Mouse (Mus musculus): ENCODE measurements around the gene Tarbp2.

Tarbp2 gene

DNA sequence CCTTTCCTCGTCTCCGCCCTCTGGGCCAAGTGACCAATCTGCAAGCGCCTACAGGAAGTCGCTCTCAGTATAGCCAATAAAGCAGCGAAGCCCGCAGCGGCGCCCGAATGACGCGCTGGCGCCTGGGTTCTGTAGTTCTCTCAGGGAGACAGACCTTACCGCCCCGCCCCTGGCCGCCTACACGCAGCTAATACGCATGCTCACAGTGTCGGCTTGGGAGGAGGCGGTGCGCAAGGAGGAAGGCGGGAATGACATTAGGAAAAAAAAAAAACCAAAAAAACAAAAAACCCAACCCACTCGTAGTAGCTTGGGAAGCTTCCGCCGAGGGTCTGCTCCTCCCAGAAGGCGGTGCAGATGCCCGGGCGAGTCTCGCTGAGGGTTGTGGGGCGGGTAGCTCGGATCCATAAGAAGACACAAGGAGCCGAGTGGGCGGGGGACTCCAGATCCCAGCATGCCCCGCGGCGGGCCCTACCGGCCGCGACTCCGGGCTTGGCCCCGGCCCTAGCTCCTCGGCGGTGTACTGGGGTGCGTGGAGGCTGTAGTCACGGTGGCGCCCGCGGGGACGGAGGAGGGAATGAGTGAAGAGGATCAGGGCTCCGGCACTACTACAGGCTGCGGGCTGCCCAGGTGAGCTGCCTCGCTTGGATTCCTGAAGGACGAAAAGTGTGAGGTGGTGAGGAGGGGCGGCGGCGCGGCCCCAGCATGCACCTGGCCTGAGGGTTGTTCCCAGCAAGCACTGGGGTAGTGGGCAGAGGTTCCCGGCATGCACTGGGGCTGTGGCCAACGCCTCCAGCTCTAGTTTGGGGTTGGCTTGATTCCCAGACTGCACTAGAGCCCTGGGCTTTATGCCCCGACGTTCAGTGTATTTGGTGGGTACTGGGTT is at the start of gene Tarbp2:
Tarbp2 (plus strand) TSS at position 217 of the 883 bp plus-strand sequence.
- peak; percentile 100 for DNase-seq (ENCODE audit: low read depth, low spot score)

DNA sequence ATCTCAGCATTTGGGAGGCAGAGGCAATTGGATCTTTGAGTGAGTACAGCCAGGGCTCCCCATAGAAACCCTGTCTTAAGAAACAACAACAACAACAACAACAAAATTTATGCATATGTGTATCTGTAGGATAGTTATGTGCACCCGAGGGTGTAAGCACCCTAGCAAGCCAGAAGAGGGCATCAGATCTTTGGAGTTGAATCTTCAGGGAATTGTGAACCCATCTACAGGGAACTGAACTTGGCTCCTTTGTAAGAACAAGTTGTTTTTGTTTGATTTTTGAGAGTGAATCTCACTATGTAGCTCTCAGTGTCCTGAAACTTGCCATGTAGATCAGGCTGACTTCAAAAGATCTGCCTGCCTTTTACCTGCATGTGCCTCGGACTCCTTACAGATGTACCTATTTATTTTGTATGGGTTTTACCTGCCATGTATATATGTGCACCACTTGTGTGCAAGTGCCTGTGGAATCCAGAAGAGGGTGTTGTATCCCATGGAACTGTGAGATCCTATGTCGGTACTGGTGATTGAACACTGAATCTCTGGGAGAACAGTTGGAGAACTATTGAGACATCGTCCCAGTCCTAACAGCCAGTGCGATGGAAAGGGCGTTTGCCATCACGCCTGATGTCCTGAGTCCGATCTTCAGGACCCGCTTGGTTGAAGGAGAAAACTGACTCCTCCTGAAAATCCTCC is 49.2 kb upstream of the Tarbp2 start:
- DNase-seq (ENCODE audit: low read depth, low spot score): peak; percentile 52

DNA sequence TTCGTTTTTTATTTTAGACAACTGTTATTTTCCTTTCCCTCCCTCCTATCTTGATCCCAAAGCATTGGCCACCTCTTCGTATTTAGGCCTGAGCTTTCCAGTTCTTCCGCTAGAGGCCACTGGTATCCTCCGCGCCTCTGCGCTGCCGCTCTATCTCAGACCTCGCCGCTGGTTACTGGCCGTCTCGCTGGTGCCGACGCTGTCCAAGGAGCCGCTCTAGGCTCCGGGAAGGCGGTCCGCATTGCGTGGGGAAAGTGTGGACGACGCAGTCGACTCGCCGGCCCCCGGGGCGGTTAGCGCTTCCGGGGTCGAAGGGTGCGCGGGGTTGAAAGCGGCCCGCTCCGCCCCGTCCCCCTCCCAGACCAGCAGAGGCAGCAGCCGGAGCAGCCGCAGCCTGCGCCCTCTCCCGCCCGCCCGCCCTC is 47.8 kb upstream of the Tarbp2 start, which contains the start of gene Pcbp2:
Pcbp2 (plus strand) TSS at position 357 of the 422 bp plus-strand sequence.
- peak; percentile 98 for DNase-seq (ENCODE audit: low read depth, low spot score)

DNA sequence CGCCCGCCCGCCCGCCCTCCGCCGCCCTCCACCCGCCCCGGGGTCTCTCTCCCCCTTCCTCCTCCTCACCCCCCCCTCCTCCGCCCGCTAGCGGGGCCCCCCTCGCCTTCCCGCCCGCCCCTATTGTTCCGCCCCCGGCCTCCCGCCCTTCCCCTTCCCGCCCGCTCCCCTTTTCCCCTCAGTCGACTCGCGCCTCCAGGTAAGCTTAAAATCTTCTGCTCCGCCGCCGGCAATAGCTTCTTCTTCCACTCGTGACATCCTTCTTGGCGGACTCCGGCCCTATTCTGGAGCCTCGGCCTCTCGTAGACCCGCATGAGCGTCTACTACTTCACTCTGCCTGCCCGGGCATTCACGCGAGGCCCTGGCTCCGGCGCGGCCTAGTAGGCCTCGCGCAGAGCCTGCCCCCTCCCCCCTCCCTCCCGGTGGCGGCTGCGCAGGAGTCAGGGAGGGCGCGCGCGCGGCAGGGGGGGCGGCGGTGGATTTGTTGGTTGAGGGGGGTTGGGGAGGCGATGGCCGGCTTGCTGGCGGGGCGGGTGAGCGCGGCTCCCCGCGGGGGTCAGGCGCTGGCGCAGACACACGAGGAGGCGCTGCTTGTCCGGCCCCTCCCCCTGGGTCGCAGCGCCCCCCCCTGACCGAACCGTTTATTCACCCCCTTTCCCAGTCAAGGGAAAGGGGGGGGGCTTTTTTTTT is 47.2 kb upstream of the Tarbp2 start:
- DNase-seq (ENCODE audit: low read depth, low spot score): peak; percentile 83

DNA sequence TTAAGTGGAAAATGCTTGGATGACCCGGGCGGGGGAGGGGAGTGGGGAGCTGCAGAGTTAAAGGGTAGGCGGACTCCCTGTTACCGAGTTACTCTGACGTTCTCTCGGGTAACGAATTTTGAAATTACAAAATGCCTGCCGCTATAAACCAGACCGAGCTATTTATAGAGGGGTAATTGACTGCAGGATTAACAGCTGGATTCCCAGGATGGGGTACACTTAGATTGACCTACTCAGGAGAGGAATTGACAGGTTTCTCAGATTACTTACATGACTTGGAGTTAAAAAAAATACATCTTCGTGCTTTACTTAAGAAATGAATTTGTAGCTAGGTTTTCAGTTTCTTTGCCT is 46.7 kb upstream of the Tarbp2 start:
- no peak for DNase-seq (ENCODE audit: low read depth, low spot score)

DNA sequence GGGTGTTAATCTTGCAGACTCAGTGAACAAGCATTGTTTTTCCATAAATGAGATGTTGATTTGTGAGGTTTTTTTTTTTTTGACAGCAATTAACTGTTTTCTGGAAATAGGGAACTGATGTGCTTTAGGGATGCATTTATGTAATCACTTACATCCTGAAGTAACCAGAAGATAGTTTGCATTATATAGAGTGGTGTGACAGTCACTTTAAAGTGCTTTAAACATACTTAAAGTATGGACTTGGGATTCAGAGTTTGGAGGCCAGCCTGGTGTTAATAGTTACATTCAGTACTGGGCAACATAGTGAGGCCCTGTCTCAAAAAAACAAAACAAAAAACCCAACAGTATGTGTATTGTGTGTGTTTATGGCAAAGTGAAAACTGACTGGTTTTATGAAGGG is 46.3 kb upstream of the Tarbp2 start:
- DNase-seq (ENCODE audit: low read depth, low spot score): no peak

DNA sequence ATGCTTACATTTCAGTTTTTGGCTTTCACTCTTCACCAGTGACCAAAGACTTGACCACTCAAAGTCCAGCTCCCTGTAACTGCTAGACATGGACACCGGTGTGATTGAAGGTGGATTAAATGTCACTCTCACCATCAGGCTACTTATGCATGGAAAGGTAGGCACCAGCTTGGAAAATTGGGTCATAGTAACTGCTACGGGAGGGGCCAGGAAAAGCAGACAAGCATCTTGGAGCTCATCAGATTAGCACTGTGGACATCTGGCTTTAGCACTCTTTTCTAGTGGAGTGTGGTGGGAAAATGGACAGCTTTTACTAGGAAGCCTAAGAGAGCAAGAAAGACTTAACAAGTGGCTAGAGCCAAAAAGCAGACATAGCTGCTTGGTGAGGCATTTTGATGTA is 44.7 kb upstream of the Tarbp2 start:
- DNase-seq (ENCODE audit: low read depth, low spot score): no peak

DNA sequence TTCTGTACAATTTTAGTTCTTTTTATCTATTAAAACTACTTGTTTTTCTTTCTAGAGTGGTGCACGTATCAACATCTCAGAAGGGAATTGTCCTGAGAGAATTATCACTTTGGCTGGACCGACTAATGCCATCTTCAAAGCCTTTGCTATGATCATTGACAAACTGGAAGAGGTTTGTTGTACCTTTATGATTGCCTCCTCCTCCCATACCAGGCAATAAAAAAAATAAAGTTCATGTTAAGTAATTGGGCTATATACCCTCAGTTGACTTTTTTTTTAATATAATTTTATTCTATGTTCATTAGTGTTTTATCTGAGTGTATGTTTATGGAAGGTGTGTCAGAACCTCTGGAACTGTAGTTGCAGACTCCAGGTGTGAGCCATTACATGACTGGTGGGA is 43.5 kb upstream of the Tarbp2 start:
- DNase-seq (ENCODE audit: low read depth, low spot score): no peak

DNA sequence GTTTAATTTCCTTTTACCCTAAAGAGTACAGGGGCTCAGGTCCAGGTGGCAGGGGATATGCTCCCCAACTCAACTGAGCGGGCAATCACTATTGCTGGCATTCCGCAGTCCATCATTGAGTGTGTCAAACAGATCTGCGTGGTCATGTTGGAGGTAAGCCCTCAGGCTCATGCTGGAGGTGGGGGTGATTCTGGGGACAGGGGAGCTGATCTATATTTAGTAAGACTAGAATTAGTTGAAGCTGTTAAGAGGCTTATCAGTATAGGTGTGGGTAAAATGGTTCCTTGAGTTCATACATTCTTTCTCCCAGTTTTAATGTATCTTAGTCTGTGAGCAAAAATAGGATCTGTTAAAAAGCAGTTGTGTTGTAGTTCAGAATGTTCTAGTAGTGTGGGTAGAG is 34.9 kb upstream of the Tarbp2 start:
- no peak for DNase-seq (ENCODE audit: low read depth, low spot score)

DNA sequence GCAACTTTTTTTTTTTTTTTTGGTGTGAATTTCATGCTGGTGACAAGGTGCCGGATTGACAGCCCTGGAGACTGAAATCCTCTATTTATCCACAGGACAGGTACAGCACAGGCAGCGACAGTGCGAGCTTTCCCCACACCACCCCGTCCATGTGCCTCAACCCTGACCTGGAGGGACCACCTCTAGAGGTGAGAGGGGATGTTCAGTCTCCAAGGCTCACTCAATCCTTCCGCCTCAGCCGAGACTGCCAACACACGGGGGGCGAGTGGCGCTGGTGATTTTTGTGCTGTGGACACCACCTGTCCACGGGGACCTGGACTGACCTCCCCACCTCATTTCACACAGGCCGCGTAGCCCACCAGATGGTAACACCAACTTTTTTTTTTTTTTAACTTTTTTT is 32.1 kb upstream of the Tarbp2 start:
- no peak for DNase-seq (ENCODE audit: low read depth, low spot score)

DNA sequence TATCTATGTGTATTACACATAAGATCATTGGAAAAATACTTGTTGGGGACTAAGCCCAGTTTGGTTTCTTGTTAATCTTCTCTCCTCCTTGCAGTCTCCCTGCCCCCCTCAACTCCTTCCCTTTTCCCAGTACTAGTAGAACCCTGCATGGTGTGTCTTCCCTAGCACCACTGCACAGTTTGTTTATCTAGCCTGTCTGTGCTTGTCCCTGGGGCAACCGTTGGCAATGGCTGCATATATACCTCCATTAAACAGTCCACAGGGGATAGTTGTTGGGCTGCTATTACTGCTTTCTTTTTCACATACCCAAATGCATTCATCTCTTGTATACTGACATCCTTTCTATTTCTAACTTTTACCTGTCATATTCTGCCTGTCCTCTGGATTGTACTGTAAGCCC is 30.3 kb upstream of the Tarbp2 start:
- DNase-seq (ENCODE audit: low read depth, low spot score): no peak

DNA sequence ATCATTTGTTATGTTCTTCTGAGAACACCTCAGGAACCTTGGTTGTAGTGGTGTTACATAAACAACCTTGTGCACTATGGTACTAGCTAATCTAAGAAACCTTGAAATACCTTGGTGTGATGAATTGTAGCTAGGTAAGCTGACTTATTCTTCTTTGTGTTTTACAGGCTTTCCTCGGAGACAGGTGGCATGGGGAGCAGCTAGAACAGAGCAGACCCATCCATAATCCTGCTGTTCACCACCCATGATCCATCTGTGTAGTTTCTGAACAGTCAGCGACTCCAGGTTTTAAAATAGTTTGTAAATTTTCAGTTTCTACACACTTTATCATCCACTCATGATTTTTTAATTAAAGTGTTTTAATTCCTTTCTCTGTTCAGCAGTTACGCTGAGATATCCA is 19.7 kb upstream of the Tarbp2 start:
- DNase-seq (ENCODE audit: low read depth, low spot score): no peak

DNA sequence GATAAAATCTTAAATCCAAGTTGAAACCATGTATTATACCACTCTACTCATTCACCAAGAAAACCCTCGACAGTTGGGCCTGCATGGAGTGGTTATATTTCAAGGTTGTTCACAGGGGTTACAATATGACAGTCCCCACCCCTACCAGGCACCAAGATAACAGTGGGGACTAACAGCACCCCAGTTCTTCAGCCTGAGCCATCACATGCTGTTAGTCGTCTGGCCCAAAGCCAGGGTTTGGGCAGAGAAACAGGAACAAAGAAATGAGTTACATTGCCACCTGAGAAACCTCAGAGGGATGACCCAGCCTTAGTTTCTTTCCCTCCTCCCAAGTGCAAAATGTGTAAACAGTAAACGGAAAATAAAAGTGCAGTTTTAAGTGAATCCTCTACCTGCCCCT is 18.6 kb upstream of the Tarbp2 start:
- no peak for DNase-seq (ENCODE audit: low read depth, low spot score)

DNA sequence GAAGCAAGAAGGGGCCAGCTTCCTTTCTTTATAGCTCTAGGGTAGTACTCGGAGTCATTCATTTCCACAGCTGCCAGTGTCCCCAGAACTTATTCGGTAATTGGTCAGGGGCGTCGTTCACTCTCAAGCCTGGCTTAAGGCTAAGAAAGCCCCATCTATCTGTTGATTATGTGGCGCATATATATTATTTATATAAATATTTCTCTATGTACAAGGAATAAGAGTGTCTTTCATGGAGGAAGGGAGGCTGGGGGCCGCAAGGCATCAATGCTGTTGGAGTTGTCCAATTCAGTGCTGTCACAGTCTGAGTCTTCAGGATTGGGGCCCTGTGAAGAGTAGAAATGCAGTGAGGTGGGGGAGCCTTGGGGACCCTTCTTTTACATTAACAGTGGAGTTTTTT is 18.1 kb upstream of the Tarbp2 start:
- DNase-seq (ENCODE audit: low read depth, low spot score): no peak

DNA sequence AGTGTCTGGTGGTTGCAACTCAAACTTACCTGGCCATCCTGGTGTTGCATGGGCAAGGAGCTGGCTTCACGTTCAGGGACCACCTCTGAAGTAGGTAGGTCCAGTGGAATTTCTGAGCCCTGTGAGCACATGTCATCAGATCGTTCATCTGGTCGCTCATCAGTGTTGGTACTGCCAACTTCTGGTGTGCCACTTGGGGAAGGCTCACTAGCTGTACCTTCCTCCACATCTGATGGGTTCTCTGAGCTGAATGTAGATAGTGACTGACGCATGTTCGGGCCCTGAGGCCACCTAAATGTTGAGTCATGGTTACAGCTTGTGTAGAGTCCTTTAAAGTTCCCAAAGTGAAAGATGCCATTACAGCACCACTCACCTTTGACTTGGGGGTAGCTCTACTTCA is 17.5 kb upstream of the Tarbp2 start:
- DNase-seq (ENCODE audit: low read depth, low spot score): no peak

DNA sequence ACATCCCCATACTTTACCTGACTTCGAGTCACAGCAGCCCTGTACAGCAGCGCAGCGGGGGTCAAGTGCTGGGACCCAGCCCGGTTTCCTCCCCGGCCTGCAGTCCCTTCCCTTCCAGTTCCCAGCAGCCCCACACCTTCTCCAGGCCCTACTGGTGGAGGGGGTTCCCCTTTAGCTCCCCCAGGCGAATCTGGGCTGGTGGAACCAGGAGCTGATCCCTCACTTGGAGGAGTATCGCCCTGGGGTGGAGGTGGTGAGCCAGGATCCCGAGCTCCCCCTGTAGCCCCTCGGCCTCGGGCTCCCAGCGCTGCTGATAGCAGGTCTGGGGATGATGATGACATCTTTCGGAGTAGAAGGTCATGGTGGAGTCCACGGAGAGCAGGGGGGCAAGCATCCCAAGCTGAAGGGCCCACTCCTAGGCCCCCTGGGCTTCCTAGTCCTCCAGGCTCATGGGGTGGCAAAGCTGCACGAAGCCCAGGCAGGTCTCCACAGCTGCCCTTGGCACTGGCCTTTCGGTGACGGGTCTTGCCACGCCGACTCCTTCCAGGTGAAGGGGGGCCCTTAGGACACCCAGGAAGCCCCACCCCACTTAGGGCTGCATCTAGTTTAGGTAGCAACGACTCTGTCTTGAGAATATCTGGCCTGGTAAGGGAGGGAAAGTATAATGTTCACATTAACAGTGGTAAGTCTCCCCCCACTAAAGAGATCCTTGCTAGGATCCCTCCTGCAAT is 16.7 kb upstream of the Tarbp2 start:
- DNase-seq (ENCODE audit: low read depth, low spot score): no peak

DNA sequence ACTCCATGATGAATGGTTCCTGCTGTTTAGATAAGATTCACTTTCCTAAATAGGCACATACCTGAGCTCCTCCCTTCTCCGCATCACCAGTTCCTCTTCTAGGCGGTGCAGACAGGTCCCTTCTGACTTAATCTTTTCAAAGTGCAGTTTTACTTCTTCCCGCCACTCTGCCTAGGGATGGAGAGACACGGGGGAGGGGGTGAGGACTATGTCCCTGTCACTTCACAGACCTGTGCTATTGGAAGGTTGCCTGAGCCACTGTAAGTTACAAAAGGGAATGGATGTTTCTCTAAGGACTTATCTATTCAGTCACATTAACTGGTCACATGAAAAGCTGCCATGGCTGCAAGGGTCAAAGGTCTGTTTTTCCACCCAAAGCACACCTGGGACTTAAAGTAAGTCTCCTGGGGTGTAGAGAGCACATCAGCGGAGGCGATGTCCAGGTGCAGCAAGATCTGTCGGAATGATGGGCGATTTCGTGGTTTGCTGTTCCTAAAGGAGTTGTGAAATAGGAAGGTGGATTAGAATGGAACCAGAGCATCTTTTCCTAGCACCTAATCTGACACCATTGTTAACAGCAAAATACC is 15.6 kb upstream of the Tarbp2 start:
- DNase-seq (ENCODE audit: low read depth, low spot score): no peak

DNA sequence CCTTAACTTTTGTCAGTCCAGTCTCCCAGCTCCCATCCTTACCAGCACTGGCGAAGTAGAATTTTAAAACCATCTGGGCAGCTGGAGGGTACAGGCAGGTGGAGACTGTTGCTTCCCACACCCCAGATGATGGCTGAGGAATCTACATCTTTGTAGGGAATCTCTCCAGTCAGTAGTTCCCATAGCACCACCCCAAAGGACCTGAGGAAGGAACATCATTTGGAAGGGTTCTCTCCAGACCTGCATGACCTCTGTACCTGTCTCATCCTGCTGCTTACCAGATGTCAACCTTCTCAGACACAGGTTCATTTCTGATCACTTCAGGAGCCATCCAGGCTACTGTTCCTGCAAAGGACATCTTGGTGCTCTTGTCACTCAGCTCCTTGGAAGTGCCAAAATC is 14.5 kb upstream of the Tarbp2 start, which contains the start of gene Gm10337:
Gm10337 (plus strand) TSS at position 276 of the 400 bp plus-strand sequence.
- DNase-seq (ENCODE audit: low read depth, low spot score): no peak

DNA sequence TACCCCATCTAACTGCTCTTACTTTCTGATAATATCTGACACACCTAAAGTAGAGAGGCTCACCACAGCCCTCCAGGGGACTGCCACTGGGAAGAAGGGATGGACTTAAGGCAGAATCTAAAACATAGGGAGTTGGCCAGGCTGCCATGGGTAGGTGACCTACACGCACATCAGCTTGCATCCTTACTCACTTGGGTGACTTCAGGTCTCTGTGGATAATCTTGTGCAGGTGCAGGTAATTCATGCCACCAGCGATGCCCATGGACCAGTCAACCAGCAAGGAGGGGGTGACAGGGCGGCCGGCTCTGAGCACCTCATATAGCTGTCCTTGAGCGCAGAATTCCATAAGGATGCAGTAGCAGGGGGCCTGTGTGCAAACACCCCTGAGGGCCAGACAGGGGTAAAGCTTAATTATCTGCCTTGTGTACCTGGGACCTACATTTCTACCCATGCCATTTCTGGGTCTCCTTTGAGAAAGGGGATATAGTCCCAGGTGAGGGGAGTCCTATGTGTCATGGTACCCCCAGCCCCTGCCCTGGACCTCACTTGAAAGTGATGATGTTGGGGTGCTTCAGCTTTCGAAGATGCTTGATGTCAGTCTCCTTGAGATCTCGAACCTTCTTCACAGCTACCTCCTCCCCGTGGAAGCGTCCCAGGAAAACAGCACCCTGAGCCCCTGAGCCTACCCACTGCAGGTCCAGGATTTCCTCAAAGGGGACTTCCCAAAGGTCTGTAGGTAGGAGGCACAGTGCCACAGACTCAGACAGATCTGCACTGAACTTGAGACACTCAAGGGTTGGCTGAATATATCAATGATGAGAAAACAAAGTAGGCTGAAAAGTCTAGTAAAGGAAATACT is 13.8 kb upstream of the Tarbp2 start:
- DNase-seq (ENCODE audit: low read depth, low spot score): no peak

DNA sequence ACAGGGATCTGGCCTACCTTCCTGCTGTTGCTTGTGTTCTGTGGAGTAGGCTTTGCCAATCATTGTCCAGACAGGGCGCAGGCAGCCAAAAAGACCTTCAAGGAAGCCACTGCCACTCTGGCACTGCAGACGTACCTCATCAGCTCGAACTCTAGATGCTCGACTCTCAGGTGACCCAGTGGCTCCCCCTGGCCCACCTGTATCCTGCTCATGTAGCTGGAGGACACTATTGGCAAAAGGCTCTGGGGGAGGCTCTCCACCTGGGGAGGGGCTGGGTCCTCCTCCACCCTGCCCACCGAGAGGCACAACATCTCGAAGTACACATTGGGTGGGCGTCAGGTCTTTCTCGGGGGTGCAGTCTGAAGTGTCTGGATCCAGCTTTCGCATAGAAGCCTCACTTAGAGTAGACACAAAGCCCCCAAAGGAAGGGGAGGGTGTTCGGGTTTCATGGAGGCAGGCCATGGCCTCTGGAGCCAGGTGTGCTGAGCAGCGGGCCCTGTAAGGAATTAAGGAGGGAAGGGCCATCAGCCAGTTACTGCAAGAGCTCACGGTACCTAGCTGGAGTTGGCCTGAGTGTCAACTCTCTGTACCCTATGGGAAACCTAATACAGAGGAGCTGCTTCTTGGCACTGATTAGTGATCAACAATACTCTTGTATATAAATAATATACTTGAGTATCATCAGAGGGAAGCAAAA is 12.8 kb upstream of the Tarbp2 start:
- no peak for DNase-seq (ENCODE audit: low read depth, low spot score)
